Mouse (Mus musculus) heart, postnatal 36 days (tissue): ENCODE measurements around the gene Prdm16. TPM values are rescaled to one million over a fixed set of nuclear protein-coding genes. Genes with fewer than 3 reads are reported as not detected.

ENCODE experiments used
- DNase-seq, 2 experiments: peaks; one replicate each; pipeline ENCODE4 v3.0.0; 2021 to 2022
- intact Hi-C: fragments of 180-260 bp; cut with DNase I; formaldehyde crosslinking; loops from one replicate; pipeline ENCODE4 v1.15.1; 2025
- total RNA-seq, 2 experiments: library from RNA; stranded (reverse); gene quantifications; 2 replicates each; pipeline ENCODE4 v1.2.3; 2021

Gene Prdm16
- total RNA-seq, 2 experiments from 2014 or later = 11.7 to 13.8 TPM

GRCm38 (mm10) chr4:154640443-154641295, 4.0 kb upstream of the Prdm16 start:
- intact Hi-C loops = no loop called here

GRCm38 (mm10) chr4:154639591-154640442, 3.1 kb upstream of the Prdm16 start:
- DNase-seq = no peak
- intact Hi-C loops = loop anchor here (2.0 to 5.0 kb wide), 2 partner anchors 98 to 139 kb away; no protein-coding TSS in a partner anchor

More at GRCm38 (mm10) chr4:154640443-154641295, 4.0 kb upstream of the Prdm16 start:
- no peak for DNase-seq

DNA sequence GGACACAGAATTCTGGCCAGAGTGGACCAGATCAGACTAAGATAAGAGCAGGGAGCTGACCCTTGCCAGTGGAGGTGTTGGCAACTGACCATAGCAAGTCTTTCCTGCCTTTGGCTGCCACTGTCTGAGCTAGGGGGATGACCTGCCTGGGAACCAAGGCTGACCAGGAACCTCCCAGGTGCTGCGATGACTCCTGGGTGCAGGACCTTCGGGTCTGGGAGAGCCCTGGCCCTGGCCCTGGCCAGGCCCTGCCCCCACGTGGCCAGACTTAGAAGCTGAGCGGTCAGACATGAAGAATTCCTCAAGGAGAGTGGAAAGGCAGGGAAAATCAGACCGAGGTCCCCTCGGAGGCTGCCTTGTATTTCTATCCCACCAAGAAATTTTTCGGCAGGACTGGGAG, 2.5 kb upstream of the Prdm16 start:
- intact Hi-C loops = loop anchor here (2.0 to 5.0 kb wide), 2 partner anchors 97 to 138 kb away; no protein-coding TSS in a partner anchor
- peak; percentile 22 to 25 for DNase-seq

GRCm38 (mm10) chr4:154638320-154638886, 1.7 kb upstream of the Prdm16 start:
- DNase-seq = peak in 1 of 2 experiments; percentile 32
- intact Hi-C loops = loop anchor here (2.0 to 5.0 kb wide), 2 partner anchors 96 to 138 kb away; no protein-coding TSS in a partner anchor

DNA sequence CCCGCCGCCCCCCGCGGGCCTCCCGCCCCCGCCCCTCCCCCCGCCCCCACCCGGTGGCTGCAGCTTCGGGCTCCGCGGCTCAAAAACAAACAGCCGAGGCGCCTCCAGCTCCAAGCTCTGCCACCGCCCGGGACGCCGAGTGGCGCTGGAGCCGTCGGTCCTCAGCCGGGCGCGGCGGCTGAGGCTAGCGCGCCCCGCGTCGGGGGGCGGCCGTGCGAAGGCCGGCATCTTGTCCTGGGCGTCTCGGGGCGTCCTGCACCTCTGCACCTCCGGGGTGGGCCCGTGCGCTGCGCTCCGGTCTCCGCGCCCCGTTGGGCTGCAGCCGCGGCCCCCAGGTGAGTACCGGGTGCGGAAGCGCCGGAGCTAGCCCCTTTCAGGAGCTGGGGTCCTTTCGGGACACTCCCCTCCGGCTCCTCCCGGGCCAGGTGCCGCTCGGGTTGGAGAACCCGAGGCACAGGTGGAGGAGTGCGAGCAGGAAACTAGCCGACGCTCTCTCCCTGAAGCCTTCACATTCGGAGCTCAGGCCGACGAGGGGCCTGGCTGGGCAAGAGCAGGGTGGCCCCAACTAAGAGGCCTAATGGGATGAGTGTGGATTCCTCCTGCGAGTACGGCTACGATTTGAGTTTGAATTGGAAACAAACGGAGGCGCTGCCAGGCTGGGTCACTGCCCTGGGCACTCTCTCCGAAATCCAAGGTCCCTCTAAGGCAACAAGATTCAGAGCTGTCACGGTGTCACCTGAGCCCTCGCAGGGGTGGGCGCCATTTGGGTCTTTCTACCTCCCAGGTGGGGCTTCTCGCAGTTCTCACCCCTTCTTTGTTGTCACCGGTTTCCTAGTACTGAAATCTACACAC, 1.0 kb upstream of the Prdm16 start:
- intact Hi-C loops = loop anchor here (2.0 to 5.0 kb wide), 3 partner anchors 95 to 309 kb away; no protein-coding TSS in a partner anchor
- peak in 1 of 2 experiments; percentile 33 for DNase-seq

DNA sequence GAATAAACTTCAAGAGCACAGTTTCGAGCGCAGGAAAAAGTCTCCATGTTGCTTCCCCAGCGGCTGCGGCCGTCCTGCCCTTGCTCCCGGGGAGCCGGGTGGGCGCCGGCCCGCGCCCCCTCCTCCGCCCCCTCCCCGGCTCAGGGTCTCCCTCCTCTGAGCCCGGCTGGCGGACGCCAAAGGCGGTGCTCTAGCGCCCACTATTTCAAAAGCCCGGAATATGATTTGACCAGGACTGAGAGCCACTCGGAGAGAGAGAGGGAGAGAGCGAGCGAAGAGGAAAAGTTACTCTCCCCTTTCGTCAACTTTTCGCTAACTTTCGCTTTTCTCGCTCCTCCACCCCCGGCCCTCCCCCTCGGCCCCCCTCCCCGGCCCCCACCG, 630 bp downstream of the Prdm16 start:
- peak; percentile 50 to 63 for DNase-seq
- intact Hi-C loops = loop anchor here (2.0 to 5.0 kb wide), 2 partner anchors 94 to 307 kb away; no protein-coding TSS in a partner anchor

GRCm38 (mm10) chr4:154635241-154636052, 1.2 kb downstream of the Prdm16 start:
- peak; percentile 23 to 75 for DNase-seq

DNA sequence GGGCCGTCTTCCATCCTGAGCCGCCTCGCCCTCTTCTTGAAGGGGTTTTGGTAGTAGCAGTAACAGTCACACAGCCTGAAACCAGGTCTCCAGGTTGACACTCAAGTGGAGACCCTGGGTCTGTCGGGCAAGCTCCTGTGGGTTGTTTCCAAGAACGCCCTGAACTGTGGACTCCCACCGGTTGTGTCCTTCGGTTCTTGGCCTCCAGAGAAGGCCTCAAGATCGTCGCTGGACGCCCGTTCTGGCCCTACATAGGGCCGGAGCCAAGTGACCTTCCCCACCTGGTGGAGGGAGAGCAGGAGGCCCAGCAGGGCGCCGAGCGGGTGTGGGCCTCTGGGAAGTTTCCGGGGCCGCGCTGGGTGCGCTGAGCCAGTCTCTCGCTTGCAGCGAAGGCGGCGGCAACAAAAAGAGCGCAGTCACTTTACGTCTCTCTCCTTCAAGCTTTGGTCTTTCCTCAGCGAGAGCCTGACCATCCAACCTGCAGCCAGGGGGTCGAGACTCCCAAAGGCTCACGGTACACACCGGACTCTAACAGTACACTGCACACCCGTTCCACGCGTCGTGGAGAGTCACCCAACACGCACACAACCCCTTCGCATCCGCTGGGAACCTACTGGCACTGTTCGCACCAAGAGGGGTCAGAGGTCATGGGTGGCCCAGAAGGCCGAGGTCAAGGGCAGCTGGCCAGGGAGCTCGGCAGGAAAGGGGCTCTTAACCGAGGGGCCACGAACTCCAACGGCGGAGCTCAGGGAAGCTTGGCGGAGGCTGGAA, 2.0 kb downstream of the Prdm16 start:
- DNase-seq = peak; percentile 19 to 43
- intact Hi-C loops = loop anchor here (2.0 to 5.0 kb wide), 2 partner anchors 92 to 186 kb away; no protein-coding TSS in a partner anchor

More at GRCm38 (mm10) chr4:154635241-154636052, 1.2 kb downstream of the Prdm16 start:
- intact Hi-C loops = loop anchor here (2.0 to 5.0 kb wide), 3 partner anchors 93 to 307 kb away; no protein-coding TSS in a partner anchor

GRCm38 (mm10) chr4:154634001-154634400, 2.7 kb downstream of the Prdm16 start:
- no peak for DNase-seq
- intact Hi-C loops = loop anchor here (2.0 kb wide), 1 partner anchor 185 kb away; no protein-coding TSS in a partner anchor

DNA sequence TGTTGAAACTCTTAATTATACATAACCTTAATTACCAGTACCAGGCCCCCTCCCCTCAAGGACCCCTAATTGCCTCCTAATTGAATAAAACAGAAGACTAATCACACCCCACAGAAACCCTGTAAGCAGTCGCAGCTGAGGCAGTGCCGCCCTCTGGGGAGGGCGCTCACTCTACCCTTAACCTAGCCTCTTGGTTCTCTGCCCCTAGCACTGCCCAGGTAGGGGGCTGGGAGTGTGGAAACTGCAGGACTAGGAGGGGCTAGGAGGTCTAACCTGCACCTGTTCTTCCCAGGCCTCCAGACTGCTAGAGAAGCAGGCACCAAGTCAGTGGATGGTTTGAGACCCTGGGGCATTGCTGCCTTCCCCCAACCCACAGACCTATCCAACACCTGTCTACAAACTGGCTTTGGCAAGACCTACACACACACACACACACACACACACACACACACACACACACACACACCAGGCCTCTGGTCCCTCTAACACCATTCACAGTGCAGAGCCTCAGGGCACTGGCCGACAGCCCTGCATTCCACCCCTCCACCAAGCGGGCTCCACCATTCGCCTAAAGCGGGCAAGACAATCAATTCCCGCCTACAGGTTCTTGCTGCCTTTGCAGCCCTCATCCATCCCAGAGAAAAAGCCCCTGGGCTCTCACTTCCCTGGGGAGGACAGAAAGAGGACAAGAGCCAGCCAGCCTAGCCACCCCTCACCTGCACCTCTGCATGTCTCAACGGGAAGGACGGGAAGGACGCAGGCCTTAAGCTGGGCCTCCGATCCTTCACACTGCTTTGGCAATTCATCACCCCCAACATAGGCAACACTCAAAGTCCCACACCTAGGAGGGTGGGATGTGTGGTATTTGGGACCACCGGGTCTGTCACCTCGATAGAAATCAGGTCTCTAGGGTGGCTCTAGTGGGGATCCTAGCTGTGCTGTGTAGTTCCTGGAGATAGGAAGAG, 3.6 kb downstream of the Prdm16 start:
- peak in 1 of 2 experiments; percentile 42 for DNase-seq
- intact Hi-C loops = no loop called here

- intact Hi-C loops = no loop called here
- DNase-seq = no peak
These were observed 5.9 kb downstream of the Prdm16 start for GRCm38 (mm10) chr4:154630763-154631162.

GRCm38 (mm10) chr4:154627419-154628142, 9.1 kb downstream of the Prdm16 start:
- intact Hi-C loops = no loop called here
- no peak for DNase-seq

- intact Hi-C loops = no loop called here
- DNase-seq = no peak
These were observed 10.4 kb downstream of the Prdm16 start for GRCm38 (mm10) chr4:154626282-154626681.

GRCm38 (mm10) chr4:154625710-154626109, 11.0 kb downstream of the Prdm16 start:
- intact Hi-C loops = no loop called here
- no peak for DNase-seq

GRCm38 (mm10) chr4:154623241-154623640, 13.4 kb downstream of the Prdm16 start:
- intact Hi-C loops = no loop called here
- no peak for DNase-seq

- intact Hi-C loops = no loop called here
- no peak for DNase-seq
These were observed 14.2 kb downstream of the Prdm16 start for GRCm38 (mm10) chr4:154622521-154622920.
